Mouse (Mus musculus) liver, embryonic 14.5 days (tissue): Measurements from ENCODE around the gene Snx4.

Experiments used
- CTCF ChIP-seq: IDR thresholded peaks from 2 replicates; pipeline ENCODE4 v1.5.1; 2016; ENCODE audit warnings: antibody characterized with exemption, low read depth, control low read depth
- EP300 ChIP-seq: IDR thresholded peaks from 2 replicates; pipeline ENCODE4 v1.6.1; 2016; ENCODE audit warnings: antibody characterized with exemption, low read depth

DNA sequence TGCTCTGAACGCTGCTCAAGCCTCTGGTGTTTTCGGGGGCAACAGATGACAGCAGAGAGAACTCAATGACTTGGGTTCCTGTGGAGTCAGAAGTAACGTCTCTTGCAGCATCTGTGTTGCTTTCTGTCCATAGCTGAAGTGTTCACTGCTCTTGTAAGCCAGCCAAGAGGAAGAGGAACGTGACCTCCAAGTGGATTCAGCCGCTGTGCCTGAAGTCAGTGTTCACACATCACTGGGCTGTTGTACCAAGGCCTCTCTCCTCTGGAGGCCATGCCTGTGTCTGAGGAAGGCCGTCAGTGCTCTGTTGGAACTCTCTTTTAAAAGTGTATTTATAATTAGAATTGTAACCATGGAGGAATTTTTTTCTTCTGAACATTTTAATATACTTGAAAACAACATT, 9.2 kb upstream of the Snx4 start:
- no peak for TF ChIP-seq CTCF
- TF ChIP-seq EP300: no peak
